Mouse (Mus musculus): ENCODE measurements at regions not wholly inside any gene's neighbourhood (a gene's known extent, or its start where the extent isn't known, plus 50 kb on each side); places are given as distances from the start of the nearest gene placed in this dataset.
A peak's percentile ranks its signal among the peaks of the same experiment; 100 is the strongest.

DNA sequence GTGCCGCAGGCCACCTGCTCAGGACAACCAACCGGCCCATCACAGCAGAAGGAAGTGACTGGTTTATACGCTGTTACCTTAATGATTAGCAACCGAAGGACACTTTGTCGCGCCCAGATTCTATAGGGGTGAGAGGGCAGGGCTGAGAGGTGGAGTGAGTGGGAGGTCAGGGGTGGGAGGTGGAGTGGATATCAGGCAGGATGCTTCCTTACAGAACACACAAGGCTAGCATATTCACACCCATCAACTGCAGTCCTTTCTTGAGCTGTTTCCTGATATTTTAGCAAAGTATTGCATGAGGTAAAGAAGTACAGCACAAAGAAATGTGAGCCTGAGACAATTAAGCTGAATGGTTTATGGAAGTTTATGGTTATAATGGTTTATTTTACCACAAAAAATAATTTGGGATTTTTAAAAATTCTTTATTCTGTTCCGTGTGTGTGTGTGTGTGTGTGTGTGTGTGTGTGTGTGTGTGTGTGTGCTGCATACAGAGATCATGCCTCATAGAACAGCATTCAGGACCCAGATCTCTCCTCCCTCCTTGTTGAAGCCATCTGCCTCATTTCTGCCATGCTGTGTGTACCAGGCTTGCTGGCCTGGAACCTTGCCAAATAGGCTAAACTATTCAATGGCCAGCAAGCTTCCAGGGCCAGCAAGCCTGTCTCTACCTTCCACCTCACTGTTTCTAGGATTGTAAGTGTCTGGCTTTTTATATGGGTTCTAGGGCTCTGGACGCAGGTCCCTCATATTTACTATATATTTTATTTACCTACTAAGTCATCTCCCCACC, 190.5 kb downstream of the Prkcq start:
- ATAC-seq, result no peak

- no peak for ATAC-seq
Measured at GRCm38 (mm10) chr2:11359280-11359679, 187.4 kb downstream of the Prkcq start.

- ATAC-seq, result no peak
Measured at GRCm38 (mm10) chr2:11356714-11357113, 184.8 kb downstream of the Prkcq start.

DNA sequence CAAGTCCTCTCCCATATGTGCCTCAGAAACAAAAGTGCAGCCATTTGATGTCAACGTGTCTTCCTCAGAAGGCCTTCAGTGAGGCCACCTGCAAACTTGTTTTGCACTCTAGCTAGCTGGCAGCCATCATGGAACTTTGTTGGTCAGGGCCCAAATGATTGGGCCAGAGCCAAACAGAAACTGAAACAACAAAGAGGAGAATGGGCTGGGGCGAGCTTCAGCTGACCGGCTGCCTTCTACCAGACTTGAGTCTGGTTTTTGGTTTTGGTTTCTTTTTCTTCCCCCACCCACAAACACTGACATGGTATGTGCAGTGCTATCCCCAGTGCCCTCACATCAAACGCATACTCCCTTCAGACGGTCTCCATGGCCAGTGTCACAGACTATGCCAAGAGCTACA, 183.7 kb downstream of the Prkcq start:
- ATAC-seq, result peak; percentile 54

Measured in inflammation-experienced regulatory T-cells, adult 6 months (primary cell).